ENCODE assay signal across 8 mouse cellular contexts in the genomic region with DNA sequence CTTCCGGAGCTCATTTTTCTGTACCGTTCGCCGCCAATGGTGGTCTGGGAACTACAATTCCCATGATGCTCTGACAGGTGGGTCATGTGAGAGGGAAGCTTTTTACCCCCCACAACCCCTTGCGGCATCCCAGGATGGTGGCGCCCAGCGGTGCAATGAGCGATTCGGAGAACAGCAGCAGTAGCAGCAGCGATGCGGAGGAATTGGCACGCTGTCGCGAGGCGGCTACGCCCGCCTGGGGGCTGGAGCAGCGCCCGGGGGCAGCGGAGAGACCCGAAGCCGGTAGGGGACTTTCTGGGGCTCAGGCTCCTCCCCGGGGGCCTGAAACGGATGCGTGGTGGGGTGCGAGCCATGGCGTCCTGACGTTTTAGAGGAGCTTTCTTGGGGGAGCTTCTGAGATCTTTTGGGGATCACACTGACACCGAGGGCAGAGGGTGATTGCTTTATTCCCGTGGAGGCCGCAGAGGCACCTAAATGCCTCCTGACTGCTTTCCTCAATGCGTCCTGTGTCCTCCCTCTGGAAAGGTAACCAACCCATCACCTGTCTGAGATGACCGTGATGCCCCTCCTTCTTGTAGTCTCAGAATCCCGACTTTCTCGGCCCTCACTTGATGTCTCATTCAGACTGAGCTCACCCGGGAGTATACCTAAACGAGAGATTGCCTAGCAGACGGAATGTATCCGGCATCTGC. TPM values are rescaled to one million over a fixed set of nuclear protein-coding genes. Genes with fewer than 3 reads are reported as not detected.
A peak's percentile ranks its signal among the peaks of the same experiment; 100 is the strongest.
DNase-seq lines count a peak whose midpoint lies in the region; ATAC-seq lines count a peak whose summit lies in the region.

TSS of gene 2210016L21Rik (plus strand) at position 85 of the 692 bp plus-strand sequence.

- peak; percentile 92 for ATAC-seq in hindbrain, embryonic 11.5 days (ENCODE audit: low FRiP score)

- H3K4me3 ChIP-seq in hindbrain, embryonic 11.5 days (ENCODE audit: low read depth, low read length) = peak within 1 kb of the TSS; percentile 90

- 0 out of 2 replicates have a peak, but pooled peaks cover 3% of the 10 kb centered on the region for H3K36me3 ChIP-seq in hindbrain, embryonic 11.5 days (ENCODE audit: control insufficient read depth, insufficient read depth, low read length)

- WGBS in hindbrain, embryonic 11.5 days = 2% methylated on average over 39 of the region's 39 CpGs

- no peaks in the 10 kb centered on the region for H3K9me3 ChIP-seq in hindbrain, embryonic 11.5 days (ENCODE audit: control insufficient read depth, low read length)

- peak within 1 kb of the TSS; percentile 92 for H3K9ac ChIP-seq in hindbrain, embryonic 11.5 days (ENCODE audit: low read depth, low read length)

- H3K4me1 ChIP-seq in hindbrain, embryonic 11.5 days (replicated peaks; ENCODE audit: control insufficient read depth, insufficient read depth, low read length) = no peaks in the 10 kb centered on the region

- peak within 1 kb of the TSS; percentile 76 for H3K27ac ChIP-seq in hindbrain, embryonic 11.5 days (ENCODE audit: low read depth, low read length)

- peak; percentile 90 for DNase-seq in NIH3T3 (ENCODE audit: low read depth)
- DNase-seq in cerebellum, adult 9-11 months = peak; percentile 88
- DNase-seq in frontal cortex, adult 2 months (ENCODE audit: extremely low spot score in 1 of 2, low spot score in 1 of 2) = peak; percentile 81 to 90
- DNase-seq in hindbrain, embryonic 11.5 days (ENCODE audit: low spot score) = peak; percentile 92
- DNase-seq in layer of hippocampus, postnatal 10 days (ENCODE audit: low spot score in 2 of 2) = peak; percentile 86 to 89
- peak; percentile 92 for DNase-seq in lung, postnatal 10 days
- DNase-seq in ovary, postnatal 36 days (ENCODE audit: low spot score) = peak; percentile 77
- DNase-seq in thymus, postnatal 25 days = peak; percentile 88

- H3K27me3 ChIP-seq in hindbrain, embryonic 11.5 days (ENCODE audit: control insufficient read depth, insufficient read depth, low read length) = no peaks in the 10 kb centered on the region

- peak within 1 kb of the TSS; percentile 69 for H3K4me2 ChIP-seq in hindbrain, embryonic 11.5 days (replicated peaks; ENCODE audit: low read depth, low read length)

RNA-seq across cellular contexts. Expression of gene 2210016L21Rik, which starts in this region (rescaled TPM):
- 112 and 115 TPM in 2 replicates for polyA plus RNA-seq in frontal cortex, adult 2 months (2012; rRNA removed)
- 48.1 and 57.4 TPM in 2 replicates for polyA plus RNA-seq in hindbrain, embryonic 11.5 days (2014; fragmentation: Nextera tagmentation; extraction: Ambion mirVana)
- total RNA-seq in layer of hippocampus, postnatal 10 days (2021) = 100 to 1,000 TPM; 181 to 193 TPM

Comparison
In these comparisons a context has a peak if more than half of its experiments do, and no peak if none do; other contexts are left out.
1. Peak in every context shown above with its lines: DNase-seq, ATAC-seq, H3K4me3 ChIP-seq and H3K27ac ChIP-seq.